9 mouse cellular contexts compared by ENCODE assay signal in the genomic region with DNA sequence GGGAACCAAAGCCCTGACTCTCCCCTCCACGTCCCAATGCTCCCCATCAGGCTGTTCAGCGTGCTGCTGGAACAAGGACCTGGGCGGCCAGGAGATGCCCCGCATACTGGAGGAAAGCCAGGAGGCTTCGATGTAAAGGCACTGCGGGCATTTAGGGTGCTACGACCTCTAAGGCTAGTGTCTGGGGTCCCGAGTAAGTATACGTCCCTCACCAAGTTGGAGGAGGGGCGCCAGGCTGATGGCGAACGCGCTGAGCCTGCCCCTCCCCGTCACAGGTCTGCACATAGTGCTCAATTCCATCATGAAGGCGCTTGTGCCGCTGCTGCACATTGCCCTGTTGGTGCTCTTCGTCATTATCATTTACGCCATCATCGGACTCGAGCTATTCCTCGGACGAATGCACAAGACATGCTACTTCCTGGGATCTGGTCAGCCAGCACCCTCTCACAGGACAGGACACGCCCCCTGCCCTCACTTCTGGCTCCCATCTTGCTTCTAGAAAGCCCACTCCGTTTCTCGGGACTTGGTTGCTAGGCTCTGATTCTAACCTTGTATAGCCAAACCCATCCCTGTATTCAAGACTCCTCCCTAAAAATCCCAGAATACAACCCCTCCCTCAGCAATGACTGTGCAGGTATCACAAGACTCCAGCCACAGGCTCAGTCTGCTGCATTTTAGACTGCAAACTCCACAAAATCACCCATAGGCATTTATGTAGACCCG. TPM values are rescaled to one million over a fixed set of nuclear protein-coding genes. Genes with fewer than 3 reads are reported as not detected.
A peak's percentile ranks its signal among the peaks of the same experiment; 100 is the strongest.
DNase-seq lines count a peak whose midpoint lies in the region; ATAC-seq and TF ChIP-seq lines count a peak whose summit lies in the region.
"Had no signal": no experiment of that assay in that cellular context is flagged by ENCODE, and none has a peak within 500 bp of the region (broad histone marks: within the 10 kb centered on the region; RNA-seq: fewer than 3 reads in every experiment).

No protein-coding gene starts in this region.

- ATAC-seq in megakaryocyte, adult 5-6 weeks (ENCODE audit: poor library complexity, severe bottlenecking) = no peak
- no peak for ATAC-seq in intestine, embryonic 14.5 days (replicated peaks; ENCODE audit: low FRiP score, low TSS enrichment, low read depth)
- ATAC-seq in midbrain, embryonic 16.5 days = peak; percentile 80

- H3K27ac ChIP-seq in intestine, embryonic 14.5 days (ENCODE audit: low read depth) = no peak overlapping the region
- H3K27ac ChIP-seq in midbrain, embryonic 16.5 days (ENCODE audit: low read length) = peak overlapping the region; percentile 66
- H3K27ac ChIP-seq in thymus, adult 2 months (ENCODE audit: control insufficient read depth, insufficient read depth, low read length) = no peak overlapping the region

- no peaks in the 10 kb centered on the region for H3K36me3 ChIP-seq in megakaryocyte, embryonic 14.5 days (replicated peaks; ENCODE audit: low read length)
- H3K36me3 ChIP-seq in intestine, embryonic 14.5 days (ENCODE audit: control insufficient read depth, insufficient read depth, low read length) = no peaks in the 10 kb centered on the region
- H3K36me3 ChIP-seq in midbrain, embryonic 16.5 days (ENCODE audit: control insufficient read depth, insufficient read depth, low read length) = no peaks in the 10 kb centered on the region
- H3K36me3 ChIP-seq in thymus, adult 2 months (ENCODE audit: control insufficient read depth, insufficient read depth, low read length) = no peaks in the 10 kb centered on the region

- peaks cover 14% of the 10 kb centered on the region; the same call in 1 of the 2 replicates for H3K9me3 ChIP-seq in megakaryocyte, embryonic 14.5 days
- H3K9me3 ChIP-seq in intestine, embryonic 14.5 days (ENCODE audit: control insufficient read depth, low read length) = no peaks in the 10 kb centered on the region
- no peaks in the 10 kb centered on the region for H3K9me3 ChIP-seq in midbrain, embryonic 16.5 days (replicated peaks; ENCODE audit: control insufficient read depth, low read length, poor library complexity, severe bottlenecking)

- no peak for TF ChIP-seq POLR2A in thymus, adult 2 months (IDR thresholded peaks at IDR 0.05; ENCODE audit: control insufficient read depth, extremely low read depth, insufficient read depth, low read length, poor library complexity)

- H3K4me3 ChIP-seq in megakaryocyte, embryonic 14.5 days (replicated peaks) = peak overlapping the region; percentile 90
- H3K4me3 ChIP-seq in intestine, embryonic 14.5 days (ENCODE audit: low read depth, low read length) = peak overlapping the region; percentile 33
- peak overlapping the region; percentile 42 for H3K4me3 ChIP-seq in midbrain, embryonic 16.5 days (ENCODE audit: low read depth, low read length)
- H3K4me3 ChIP-seq in thymus, adult 2 months (ENCODE audit: control insufficient read depth, insufficient read depth, low read length) = no peak overlapping the region

- TF ChIP-seq CTCF in thymus, adult 2 months (IDR thresholded peaks at IDR 0.05; ENCODE audit: borderline replicate concordance, control insufficient read depth, extremely low read depth, insufficient read depth, low read length, poor library complexity) = no peak

- DNase-seq in embryo, embryonic 10 days (ENCODE audit: low spot score) = peak; percentile 8
- no peak for DNase-seq in intestine, embryonic 14.5 days (ENCODE audit: low spot score)
- no peak for DNase-seq in adrenal gland, postnatal 36 days
- DNase-seq in thymus, adult 2 months = no peak
- DNase-seq in thymus, postnatal 4 days = no peak

- no peak overlapping the region for H3K9ac ChIP-seq in intestine, embryonic 14.5 days (ENCODE audit: low read length)
- H3K9ac ChIP-seq in midbrain, embryonic 16.5 days (ENCODE audit: low read depth, low read length) = peak overlapping the region; percentile 66

- peak overlapping the region; percentile 60 for H3K4me2 ChIP-seq in intestine, embryonic 14.5 days (ENCODE audit: low read length)
- peak overlapping the region; percentile 76 for H3K4me2 ChIP-seq in midbrain, embryonic 16.5 days (ENCODE audit: low read length)

- WGBS in intestine, embryonic 14.5 days = 24% methylated on average over 21 of the region's 26 CpGs
- WGBS in midbrain, embryonic 16.5 days = 29% methylated on average over 26 of the region's 26 CpGs
- WGBS in thymus, adult 2 months = 9% methylated on average over 26 of the region's 26 CpGs

- H3K27me3 ChIP-seq in megakaryocyte, embryonic 14.5 days (replicated peaks) = peaks cover 50% of the 10 kb centered on the region
- peaks cover 5% of the 10 kb centered on the region; the same call in 1 of the 2 replicates for H3K27me3 ChIP-seq in intestine, embryonic 14.5 days (replicated peaks; ENCODE audit: control insufficient read depth, insufficient read depth, low read length)
- H3K27me3 ChIP-seq in midbrain, embryonic 16.5 days (ENCODE audit: control insufficient read depth, insufficient read depth, low read depth, low read length) = no peaks in the 10 kb centered on the region
- no peaks in the 10 kb centered on the region; the same call in 1 of the 2 replicates for H3K27me3 ChIP-seq in thymus, adult 2 months (ENCODE audit: control insufficient read depth, insufficient read depth, low read length)

- peaks cover 18% of the 10 kb centered on the region for H3K4me1 ChIP-seq in megakaryocyte, embryonic 14.5 days
- no peaks in the 10 kb centered on the region for H3K4me1 ChIP-seq in intestine, embryonic 14.5 days (replicated peaks; ENCODE audit: control insufficient read depth, insufficient read depth, low read length)
- H3K4me1 ChIP-seq in midbrain, embryonic 16.5 days (ENCODE audit: control insufficient read depth, insufficient read depth, low read length) = no peaks in the 10 kb centered on the region
- H3K4me1 ChIP-seq in thymus, adult 2 months (replicated peaks; ENCODE audit: control insufficient read depth, insufficient read depth, low read length) = peaks cover 7% of the 10 kb centered on the region

RNA-seq across cellular contexts. Expression of a gene that starts 3.8 kb away (rescaled TPM):
- polyA plus RNA-seq in megakaryocyte, embryonic 14.5 days (2012; ENCODE audit: insufficient read depth, low replicate concordance) = 0.03 TPM in 1 of 2 replicates, not detected in the other
- 0.40 and 0.59 TPM in 2 replicates for total RNA-seq in megakaryocyte, adult 5-6 weeks (2015)
- total RNA-seq in megakaryocyte, adult 5-6 weeks (2017) = 0.07 and 0.37 TPM in 2 replicates
- polyA plus RNA-seq in intestine, embryonic 14.5 days (2014; fragmentation: Nextera tagmentation; extraction: Ambion mirVana) = 0.04 TPM in 1 of 2 replicates, not detected in the other
- 0.22 and 0.49 TPM in 2 replicates for polyA plus RNA-seq in midbrain, embryonic 16.5 days (2015; fragmentation: Nextera tagmentation; extraction: Ambion mirVana)
- total RNA-seq in adrenal gland, postnatal 36 days (2021) = under 1 TPM in 1 of 2 experiments, not detected in 1; 0.13 TPM
- 0.04 and 0.12 TPM in 2 replicates for polyA plus RNA-seq in thymus, adult 2 months (2012; rRNA removed)
- total RNA-seq: neutrophil, adult 5-6 weeks had no signal

RNA-seq across cellular contexts. Expression of a gene that starts 5.4 kb away (rescaled TPM):
- 19.9 and 25.1 TPM in 2 replicates for polyA plus RNA-seq in megakaryocyte, embryonic 14.5 days (2012; ENCODE audit: insufficient read depth, low replicate concordance)
- total RNA-seq in megakaryocyte, adult 5-6 weeks (2015) = 9.5 and 12.3 TPM in 2 replicates
- 20.2 and 26.4 TPM in 2 replicates for total RNA-seq in megakaryocyte, adult 5-6 weeks (2017)
- polyA plus RNA-seq in intestine, embryonic 14.5 days (2014; fragmentation: Nextera tagmentation; extraction: Ambion mirVana) = 28.0 and 29.7 TPM in 2 replicates
- polyA plus RNA-seq in midbrain, embryonic 16.5 days (2015; fragmentation: Nextera tagmentation; extraction: Ambion mirVana) = 29.8 and 30.9 TPM in 2 replicates
- 10 to 100 TPM; 19.0 to 28.3 TPM for total RNA-seq in adrenal gland, postnatal 36 days (2021)
- polyA plus RNA-seq in thymus, adult 2 months (2012; rRNA removed) = 34.1 and 35.7 TPM in 2 replicates

RNA-seq across cellular contexts. Expression of a gene that starts 27.6 kb away (rescaled TPM):
- polyA plus RNA-seq in megakaryocyte, embryonic 14.5 days (2012; ENCODE audit: insufficient read depth, low replicate concordance) = 1.4 TPM in 1 of 2 replicates, not detected in the other
- 0.50 and 1.5 TPM in 2 replicates for total RNA-seq in megakaryocyte, adult 5-6 weeks (2015)
- total RNA-seq in megakaryocyte, adult 5-6 weeks (2017) = 1.2 and 3.7 TPM in 2 replicates
- polyA plus RNA-seq in intestine, embryonic 14.5 days (2014; fragmentation: Nextera tagmentation; extraction: Ambion mirVana) = 3.1 and 3.9 TPM in 2 replicates
- polyA plus RNA-seq in midbrain, embryonic 16.5 days (2015; fragmentation: Nextera tagmentation; extraction: Ambion mirVana) = 197 and 246 TPM in 2 replicates
- 10 to 100 TPM; 32.8 to 48.6 TPM for total RNA-seq in adrenal gland, postnatal 36 days (2021)
- 1.2 and 1.8 TPM in 2 replicates for polyA plus RNA-seq in thymus, adult 2 months (2012; rRNA removed)

RNA-seq across cellular contexts. Expression of a gene that starts 36.6 kb away (rescaled TPM):
- polyA plus RNA-seq in megakaryocyte, embryonic 14.5 days (2012; ENCODE audit: insufficient read depth, low replicate concordance) = 0.54 and 1.3 TPM in 2 replicates
- total RNA-seq in megakaryocyte, adult 5-6 weeks (2015) = 0.05 and 0.09 TPM in 2 replicates
- total RNA-seq in megakaryocyte, adult 5-6 weeks (2017) = 0.53 and 0.55 TPM in 2 replicates
- polyA plus RNA-seq in intestine, embryonic 14.5 days (2014; fragmentation: Nextera tagmentation; extraction: Ambion mirVana) = 1.4 and 2.2 TPM in 2 replicates
- 7.6 and 7.8 TPM in 2 replicates for polyA plus RNA-seq in midbrain, embryonic 16.5 days (2015; fragmentation: Nextera tagmentation; extraction: Ambion mirVana)
- 1 to 10 TPM; 3.8 to 4.5 TPM for total RNA-seq in adrenal gland, postnatal 36 days (2021)
- polyA plus RNA-seq in thymus, adult 2 months (2012; rRNA removed) = 5.5 and 5.8 TPM in 2 replicates

RNA-seq across cellular contexts. Expression of a gene that starts 37.3 kb away (rescaled TPM):
- 3.1 TPM in 1 of 2 replicates, not detected in the other for polyA plus RNA-seq in megakaryocyte, embryonic 14.5 days (2012; ENCODE audit: insufficient read depth, low replicate concordance)
- total RNA-seq in megakaryocyte, adult 5-6 weeks (2015) = 0.41 TPM in 1 of 2 replicates, not detected in the other
- 0.49 and 0.66 TPM in 2 replicates for total RNA-seq in megakaryocyte, adult 5-6 weeks (2017)
- polyA plus RNA-seq in intestine, embryonic 14.5 days (2014; fragmentation: Nextera tagmentation; extraction: Ambion mirVana) = 0.05 TPM in 1 of 2 replicates, not detected in the other
- polyA plus RNA-seq in midbrain, embryonic 16.5 days (2015; fragmentation: Nextera tagmentation; extraction: Ambion mirVana) = 0.15 TPM in 1 of 2 replicates, not detected in the other
- not detected for total RNA-seq in adrenal gland, postnatal 36 days (2021)
- 7.7 and 10.3 TPM in 2 replicates for polyA plus RNA-seq in thymus, adult 2 months (2012; rRNA removed)

Comparison
In these comparisons a context has a peak if more than half of its experiments do, and no peak if none do; other contexts are left out.
1. RNA of a gene that starts 27.6 kb away (polyA plus RNA-seq): 197 to 246 TPM in midbrain, embryonic 16.5 days; 3.1 to 3.9 TPM in intestine, embryonic 14.5 days, 1.2 to 1.8 TPM in thymus, adult 2 months and 1.4 TPM in megakaryocyte, embryonic 14.5 days; every median in the first group is over 10 times any median in the second.